Mouse (Mus musculus) midbrain, embryonic 11.5 days (tissue): Measurements from ENCODE around the gene 2010300C02Rik. TPM values are rescaled to one million over a fixed set of nuclear protein-coding genes. Genes with fewer than 3 reads are reported as not detected.

ENCODE experiments used
- ATAC-seq: fragments of 200-750 bp; cut with Nextera tagmentation; 2 replicates; pipeline ENCODE4 v1.8.0; 2017; ENCODE audit warnings: moderate TSS enrichment, moderate library complexity; ENCODE audit not compliant: low FRiP score
- DNase-seq: peaks from one replicate; pipeline ENCODE4 v3.0.0; 2015; ENCODE audit warnings: low spot score; ENCODE audit errors: missing footprints
- H3K27ac ChIP-seq: fragments of 300-500 bp; sonication (generic); 2 replicates; pipeline ENCODE4 v1.5.1; 2014; ENCODE audit warnings: low read depth, low read length
- H3K27me3 ChIP-seq: fragments of 300-500 bp; sonication (generic); 2 replicates; pipeline ENCODE4 v1.6.1; 2014; ENCODE audit warnings: mild to moderate bottlenecking, low read length, moderate library complexity, mixed read lengths; ENCODE audit not compliant: control insufficient read depth, insufficient read depth
- H3K36me3 ChIP-seq: fragments of 300-500 bp; sonication (generic); 2 replicates; pipeline ENCODE4 v1.6.1; 2014; ENCODE audit warnings: mild to moderate bottlenecking, low read length, moderate library complexity, mixed read lengths; ENCODE audit not compliant: control insufficient read depth, insufficient read depth
- H3K4me1 ChIP-seq: fragments of 300-500 bp; sonication (generic); 2 replicates; pipeline ENCODE4 v1.6.1; 2014; ENCODE audit warnings: low read length; ENCODE audit not compliant: control insufficient read depth, insufficient read depth
- H3K4me2 ChIP-seq: fragments of 300-500 bp; sonication (generic); 2 replicates; pipeline ENCODE4 v1.6.1; 2014; ENCODE audit warnings: mild to moderate bottlenecking, moderate library complexity
- H3K4me3 ChIP-seq: fragments of 300-500 bp; sonication (generic); 2 replicates; pipeline ENCODE4 v1.5.1; 2014; ENCODE audit warnings: low read depth, low read length
- H3K9ac ChIP-seq: fragments of 300-500 bp; sonication (generic); 2 replicates; pipeline ENCODE4 v1.6.1; 2014; ENCODE audit warnings: low read length
- H3K9me3 ChIP-seq: fragments of 300-500 bp; sonication (generic); 2 replicates; pipeline ENCODE4 v1.6.1; 2016; ENCODE audit warnings: low read length; ENCODE audit not compliant: control insufficient read depth
- WGBS: fragments of 180-500 bp; shearing (Covaris S2); extraction: QIAGEN DNeasy Blood & Tissue Kit; methylation state at CpG from one replicate; pipeline ENCODE4 v1.1.7; 2014; 5-methylcytosine and 5-hydroxymethylcytosine counted together
- polyA plus RNA-seq: library from polyadenylated mRNA; unstranded; fragments of >200 nt; fragmentation: Nextera tagmentation; extraction: Ambion mirVana; gene quantifications from 2 replicates; pipeline ENCODE4 v1.2.1, GENCODE M21; 2014

2010300C02Rik gene
- polyA plus RNA-seq: 0.61 and 0.66 TPM in 2 replicates

GRCm38 (mm10) chr1:37719761-37720640 is at the start of gene 2010300C02Rik:
TSS of gene 2010300C02Rik (minus strand) at chr1:37720085.
- WGBS: under 1% methylated on average over 63 of the region's 69 CpGs
- Histone ChIP-seq H3K4me2 (peak within 1 kb of the TSS; percentile 87), H3K4me3 (peak within 1 kb of the TSS; percentile 55), H3K36me3 (no peaks in the 10 kb centered on the region), H3K27ac (no peak within 1 kb of the TSS), H3K9me3 (no peaks in the 10 kb centered on the region), H3K4me1 (peaks cover 6% of the 10 kb centered on the region; the same call in 1 of the 2 replicates), H3K9ac (peak within 1 kb of the TSS; percentile 56), H3K27me3 (peaks cover 21% of the 10 kb centered on the region)
- DNase-seq (peak; percentile 92), ATAC-seq (peak; percentile 90)

GRCm38 (mm10) chr1:37759407-37759806 is 39.5 kb upstream of the 2010300C02Rik start:
- DNase-seq (no peak), ATAC-seq (no peak)
- H3K27me3 ChIP-seq: no peaks in the 10 kb centered on the region
- H3K4me2 ChIP-seq: no peak overlapping the region
- no peak overlapping the region for H3K27ac ChIP-seq
- H3K9ac ChIP-seq: no peak overlapping the region
- H3K9me3 ChIP-seq: no peaks in the 10 kb centered on the region
- H3K4me1 ChIP-seq: no peaks in the 10 kb centered on the region
- no peak overlapping the region for H3K4me3 ChIP-seq
- H3K36me3 ChIP-seq: no peaks in the 10 kb centered on the region

- Histone ChIP-seq H3K27me3 (no peaks in the 10 kb centered on the region), H3K27ac (no peak overlapping the region), H3K36me3 (no peaks in the 10 kb centered on the region), H3K9me3 (no peaks in the 10 kb centered on the region; the same call in 1 of the 2 replicates), H3K4me1 (peaks cover 6% of the 10 kb centered on the region; the same call in 1 of the 2 replicates), H3K4me3 (no peak overlapping the region), H3K4me2 (no peak overlapping the region), H3K9ac (no peak overlapping the region)
- no peak for DNase-seq
- no peak for ATAC-seq
- 88% methylated on average over 9 of the region's 9 CpGs for WGBS
Measured at GRCm38 (mm10) chr1:37744650-37745259, 24.9 kb upstream of the 2010300C02Rik start.

GRCm38 (mm10) chr1:37742602-37743270 is 22.9 kb upstream of the 2010300C02Rik start:
- Histone ChIP-seq H3K9me3 (no peaks in the 10 kb centered on the region; the same call in 1 of the 2 replicates), H3K9ac (peak overlapping the region; percentile 48), H3K27ac (no peak overlapping the region), H3K27me3 (no peaks in the 10 kb centered on the region), H3K4me2 (peak overlapping the region; percentile 17; the same call in 1 of the 2 replicates), H3K36me3 (no peaks in the 10 kb centered on the region), H3K4me1 (peaks cover 6% of the 10 kb centered on the region; the same call in 1 of the 2 replicates), H3K4me3 (no peak overlapping the region)
- ATAC-seq (0 out of 2 replicates have a peak, but pooled peaks have one; percentile 24), DNase-seq (peak; percentile 87)
- WGBS: 36% methylated on average over 14 of the region's 14 CpGs

GRCm38 (mm10) chr1:37742126-37742525 is 22.2 kb upstream of the 2010300C02Rik start:
- no peaks in the 10 kb centered on the region for H3K36me3 ChIP-seq
- ATAC-seq: no peak
- no peak overlapping the region for H3K9ac ChIP-seq
- DNase-seq: no peak
- peaks cover 6% of the 10 kb centered on the region; the same call in 1 of the 2 replicates for H3K4me1 ChIP-seq
- WGBS: 91% methylated on average over 11 of the region's 11 CpGs
- H3K27me3 ChIP-seq: no peaks in the 10 kb centered on the region
- H3K4me3 ChIP-seq: no peak overlapping the region
- no peaks in the 10 kb centered on the region; the same call in 1 of the 2 replicates for H3K9me3 ChIP-seq
- no peak overlapping the region for H3K4me2 ChIP-seq
- no peak overlapping the region for H3K27ac ChIP-seq

GRCm38 (mm10) chr1:37740161-37740802 is 20.4 kb upstream of the 2010300C02Rik start:
- no peaks in the 10 kb centered on the region for H3K27me3 ChIP-seq
- no peaks in the 10 kb centered on the region for H3K9me3 ChIP-seq
- DNase-seq (no peak), ATAC-seq (no peak)
- H3K36me3 ChIP-seq: no peaks in the 10 kb centered on the region
- WGBS: 79% methylated on average over 8 of the region's 8 CpGs
- H3K4me1 ChIP-seq: peaks cover 6% of the 10 kb centered on the region; the same call in 1 of the 2 replicates
- no peak overlapping the region for H3K27ac ChIP-seq
- H3K4me3 ChIP-seq: no peak overlapping the region
- H3K9ac ChIP-seq: no peak overlapping the region
- no peak overlapping the region for H3K4me2 ChIP-seq

- H3K9ac ChIP-seq: no peak overlapping the region
- WGBS: 68% methylated on average over 2 of the region's 2 CpGs
- H3K4me2 ChIP-seq: no peak overlapping the region
- H3K9me3 ChIP-seq: no peaks in the 10 kb centered on the region
- ATAC-seq: no peak
- peaks cover 6% of the 10 kb centered on the region; the same call in 1 of the 2 replicates for H3K4me1 ChIP-seq
- H3K27me3 ChIP-seq: no peaks in the 10 kb centered on the region
- H3K4me3 ChIP-seq: no peak overlapping the region
- DNase-seq: no peak
- H3K27ac ChIP-seq: no peak overlapping the region
- H3K36me3 ChIP-seq: no peaks in the 10 kb centered on the region
Measured at GRCm38 (mm10) chr1:37738895-37739294, 19.0 kb upstream of the 2010300C02Rik start.

- H3K4me3 ChIP-seq: no peak overlapping the region
- WGBS: 85% methylated on average over 4 of the region's 4 CpGs
Measured at GRCm38 (mm10) chr1:37737045-37737444, 17.2 kb upstream of the 2010300C02Rik start.

More at GRCm38 (mm10) chr1:37737045-37737444, 17.2 kb upstream of the 2010300C02Rik start:
- Histone ChIP-seq H3K27ac (no peak overlapping the region), H3K4me1 (no peaks in the 10 kb centered on the region), H3K9ac (no peak overlapping the region), H3K27me3 (no peaks in the 10 kb centered on the region), H3K36me3 (no peaks in the 10 kb centered on the region), H3K9me3 (no peaks in the 10 kb centered on the region), H3K4me2 (no peak overlapping the region)
- ATAC-seq (no peak), DNase-seq (no peak)
